Mouse (Mus musculus): Measurements from ENCODE around the gene Aldh1b1. TPM values are rescaled to one million over a fixed set of nuclear protein-coding genes. Genes with fewer than 3 reads are reported as not detected.

Gene Aldh1b1
- polyA plus RNA-seq, 1 experiment, result 13.1 TPM

GRCm38 (mm10) chr4:45788446-45789081, 10.3 kb upstream of the Aldh1b1 start:
- no peak for TF ChIP-seq POLR2A (IDR thresholded peaks at IDR 0.05; ENCODE audit: borderline replicate concordance, control insufficient read depth, low read depth, low read length)
- no peak for TF ChIP-seq CTCF (IDR thresholded peaks at IDR 0.05; ENCODE audit: control insufficient read depth, insufficient read depth, low read length)
- 25% methylated on average over 13 of the region's 13 CpGs for WGBS
- peak overlapping the region; percentile 65; the same call in 1 of the 2 replicates for H3K27ac ChIP-seq (ENCODE audit: control insufficient read depth, insufficient read depth, low read depth, low read length, poor library complexity)
- H3K4me1 ChIP-seq (ENCODE audit: control insufficient read depth, insufficient read depth, low read length), result peaks cover 1% of the 10 kb centered on the region
- no peak overlapping the region for H3K4me3 ChIP-seq (replicated peaks; ENCODE audit: control insufficient read depth, low read depth, low read length)

GRCm38 (mm10) chr4:45789263-45789958, 9.4 kb upstream of the Aldh1b1 start:
- Histone ChIP-seq H3K4me3 (replicated peaks; ENCODE audit: control insufficient read depth, low read depth, low read length) (no peak overlapping the region), H3K27ac (ENCODE audit: control insufficient read depth, insufficient read depth, low read depth, low read length, poor library complexity) (peak overlapping the region; percentile 65), H3K4me1 (ENCODE audit: control insufficient read depth, insufficient read depth, low read length) (peaks cover 1% of the 10 kb centered on the region)
- 51% methylated on average over 13 of the region's 13 CpGs for WGBS
- TF ChIP-seq CTCF (IDR thresholded peaks at IDR 0.05; ENCODE audit: control insufficient read depth, insufficient read depth, low read length), result no peak
- TF ChIP-seq POLR2A (IDR thresholded peaks at IDR 0.05; ENCODE audit: borderline replicate concordance, control insufficient read depth, low read depth, low read length), result no peak

DNA sequence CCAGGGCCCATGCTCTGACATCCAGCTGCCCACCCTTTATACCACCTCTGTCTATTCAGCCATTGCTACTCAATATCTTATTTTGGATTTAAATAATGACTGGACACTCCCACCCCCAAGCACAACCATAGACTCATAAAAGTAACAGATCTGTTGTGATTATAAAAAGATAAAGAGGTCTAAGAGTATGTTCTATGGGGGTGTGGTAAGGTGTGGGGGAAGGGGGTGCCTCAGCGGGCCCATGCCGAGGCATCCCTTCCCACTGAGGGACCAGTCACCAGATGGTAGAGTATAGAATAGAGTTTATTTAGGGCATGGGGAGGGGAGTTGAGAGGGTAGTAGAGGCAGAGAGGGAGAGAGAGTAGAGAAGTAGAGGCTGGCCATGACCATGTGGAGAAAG, 8.8 kb upstream of the Aldh1b1 start:
- Histone ChIP-seq H3K4me1 (ENCODE audit: control insufficient read depth, insufficient read depth, low read length) (peaks cover 1% of the 10 kb centered on the region), H3K27ac (ENCODE audit: control insufficient read depth, insufficient read depth, low read depth, low read length, poor library complexity) (peak overlapping the region; percentile 32; the same call in 1 of the 2 replicates), H3K4me3 (replicated peaks; ENCODE audit: control insufficient read depth, low read depth, low read length) (no peak overlapping the region)
- WGBS, result 72% methylated on average over 2 of the region's 2 CpGs
- TF ChIP-seq CTCF (IDR thresholded peaks at IDR 0.05; ENCODE audit: control insufficient read depth, insufficient read depth, low read length), result no peak
- TF ChIP-seq POLR2A (IDR thresholded peaks at IDR 0.05; ENCODE audit: borderline replicate concordance, control insufficient read depth, low read depth, low read length), result no peak

DNA sequence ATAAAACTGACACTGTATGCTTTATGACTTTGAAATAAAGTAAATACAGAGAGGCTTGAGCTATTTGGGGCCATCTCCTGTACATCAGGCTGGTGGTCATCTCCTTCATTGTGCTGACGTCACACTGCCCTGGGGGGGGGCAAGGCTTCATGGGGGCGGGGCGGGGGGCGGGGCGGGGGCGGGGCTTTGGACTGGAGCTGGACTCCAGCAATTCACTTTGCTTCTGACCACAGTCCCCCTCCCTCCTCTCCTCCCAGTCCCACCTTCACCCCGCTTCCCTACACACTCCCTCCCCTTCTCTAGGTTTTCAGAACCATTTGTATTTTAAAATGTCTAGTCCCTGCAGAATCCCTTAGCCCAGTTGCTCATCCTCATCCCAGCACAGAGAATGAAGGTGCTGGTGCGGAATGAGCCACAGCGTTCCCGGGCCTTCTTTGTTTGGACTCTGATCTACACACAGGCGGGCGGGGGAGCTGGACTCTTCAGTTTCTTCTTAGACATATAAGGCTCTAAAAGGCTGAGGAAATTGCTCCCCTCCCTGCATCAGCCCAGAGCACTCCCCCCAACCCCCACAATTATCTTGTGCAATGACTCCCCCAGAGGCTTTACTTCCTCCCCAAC, 3.5 kb upstream of the Aldh1b1 start:
- Histone ChIP-seq H3K4me3 (replicated peaks; ENCODE audit: control insufficient read depth, low read depth, low read length) (peak overlapping the region; percentile 34), H3K27ac (ENCODE audit: control insufficient read depth, insufficient read depth, low read depth, low read length, poor library complexity) (peak overlapping the region; percentile 83), H3K4me1 (ENCODE audit: control insufficient read depth, insufficient read depth, low read length) (no peaks in the 10 kb centered on the region; the same call in 1 of the 2 replicates)
- TF ChIP-seq POLR2A (IDR thresholded peaks at IDR 0.05; ENCODE audit: borderline replicate concordance, control insufficient read depth, low read depth, low read length) (no peak), CTCF (IDR thresholded peaks at IDR 0.05; ENCODE audit: control insufficient read depth, insufficient read depth, low read length) (no peak)
- WGBS, result under 1% methylated on average over 12 of the region's 12 CpGs

GRCm38 (mm10) chr4:45796760-45797159, 2.1 kb upstream of the Aldh1b1 start:
- WGBS, result 77% methylated on average over 5 of the region's 5 CpGs
- Histone ChIP-seq H3K27ac (ENCODE audit: control insufficient read depth, insufficient read depth, low read depth, low read length, poor library complexity) (no peak overlapping the region), H3K4me3 (replicated peaks; ENCODE audit: control insufficient read depth, low read depth, low read length) (no peak overlapping the region), H3K4me1 (ENCODE audit: control insufficient read depth, insufficient read depth, low read length) (no peaks in the 10 kb centered on the region; the same call in 1 of the 2 replicates)
- TF ChIP-seq CTCF (IDR thresholded peaks at IDR 0.05; ENCODE audit: control insufficient read depth, insufficient read depth, low read length), result no peak

DNA sequence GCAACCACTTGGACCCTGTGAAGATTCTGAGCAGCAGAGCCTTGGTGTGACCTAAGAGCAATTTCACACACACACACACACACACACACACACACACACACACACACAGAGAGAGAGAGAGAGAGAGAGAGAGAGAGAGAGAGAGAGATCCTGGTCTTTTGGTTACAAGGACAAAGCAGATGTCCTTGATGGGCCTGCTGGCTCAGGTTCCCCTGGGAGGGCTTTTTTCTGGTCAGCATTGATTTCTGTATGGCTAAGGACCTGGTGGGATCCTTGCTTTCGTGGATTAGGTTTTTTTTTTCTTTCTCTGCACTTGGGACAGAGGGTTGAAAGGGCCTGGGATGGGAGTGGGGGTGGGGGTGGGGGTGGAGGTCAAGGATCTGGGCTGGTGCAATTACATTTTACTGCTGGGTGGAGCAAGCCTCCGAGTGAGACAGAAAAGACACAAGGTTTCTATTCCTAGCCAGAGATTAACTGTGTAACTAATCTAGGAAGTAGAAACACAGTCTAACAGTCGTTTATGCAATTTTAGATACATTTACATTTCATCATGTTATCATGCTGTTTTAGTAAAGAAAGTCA, 1.2 kb downstream of the Aldh1b1 start:
- WGBS, result 21% methylated on average over 3 of the region's 3 CpGs
- no peak for TF ChIP-seq CTCF (IDR thresholded peaks at IDR 0.05; ENCODE audit: control insufficient read depth, insufficient read depth, low read length)
- Histone ChIP-seq H3K27ac (ENCODE audit: control insufficient read depth, insufficient read depth, low read depth, low read length, poor library complexity) (no peak overlapping the region), H3K4me3 (replicated peaks; ENCODE audit: control insufficient read depth, low read depth, low read length) (no peak overlapping the region), H3K4me1 (ENCODE audit: control insufficient read depth, insufficient read depth, low read length) (no peaks in the 10 kb centered on the region; the same call in 1 of the 2 replicates)

GRCm38 (mm10) chr4:45802900-45803299, 4.1 kb downstream of the Aldh1b1 start:
- no peak overlapping the region for H3K4me3 ChIP-seq (replicated peaks; ENCODE audit: control insufficient read depth, low read depth, low read length)
- H3K4me1 ChIP-seq (ENCODE audit: control insufficient read depth, insufficient read depth, low read length), result no peaks in the 10 kb centered on the region; the same call in 1 of the 2 replicates
- 87% methylated on average over 14 of the region's 14 CpGs for WGBS
- TF ChIP-seq POLR2A (IDR thresholded peaks at IDR 0.05; ENCODE audit: borderline replicate concordance, control insufficient read depth, low read depth, low read length) (no peak), CTCF (IDR thresholded peaks at IDR 0.05; ENCODE audit: control insufficient read depth, insufficient read depth, low read length) (no peak)
- no peak overlapping the region for H3K27ac ChIP-seq (ENCODE audit: control insufficient read depth, insufficient read depth, low read depth, low read length, poor library complexity)

- WGBS, result 58% methylated on average over 7 of the region's 7 CpGs
- no peak for TF ChIP-seq POLR2A (IDR thresholded peaks at IDR 0.05; ENCODE audit: borderline replicate concordance, control insufficient read depth, low read depth, low read length)
- no peak for TF ChIP-seq CTCF (IDR thresholded peaks at IDR 0.05; ENCODE audit: control insufficient read depth, insufficient read depth, low read length)
- H3K27ac ChIP-seq (ENCODE audit: control insufficient read depth, insufficient read depth, low read depth, low read length, poor library complexity), result no peak overlapping the region
- no peaks in the 10 kb centered on the region for H3K4me1 ChIP-seq (ENCODE audit: control insufficient read depth, insufficient read depth, low read length)
- no peak overlapping the region for H3K4me3 ChIP-seq (replicated peaks; ENCODE audit: control insufficient read depth, low read depth, low read length)
Observed at GRCm38 (mm10) chr4:45808034-45808433, 9.2 kb downstream of the Aldh1b1 start.
